Mouse (Mus musculus) yolk sac, embryonic 10.5 days (tissue): ENCODE data around the gene Polr1e.
A peak's percentile ranks its signal among the peaks of the same experiment; 100 is the strongest.
"Not testable (repeated sequence)": the region's sequence is repeated elsewhere in the genome, so short reads cannot be mapped to it uniquely, and the experiment has no call there.

ENCODE experiments used
- DNase-seq: peaks from one replicate; pipeline ENCODE4 v3.0.0-alpha.2; 2017; ENCODE audit warnings: low spot score

The Polr1e gene

DNA sequence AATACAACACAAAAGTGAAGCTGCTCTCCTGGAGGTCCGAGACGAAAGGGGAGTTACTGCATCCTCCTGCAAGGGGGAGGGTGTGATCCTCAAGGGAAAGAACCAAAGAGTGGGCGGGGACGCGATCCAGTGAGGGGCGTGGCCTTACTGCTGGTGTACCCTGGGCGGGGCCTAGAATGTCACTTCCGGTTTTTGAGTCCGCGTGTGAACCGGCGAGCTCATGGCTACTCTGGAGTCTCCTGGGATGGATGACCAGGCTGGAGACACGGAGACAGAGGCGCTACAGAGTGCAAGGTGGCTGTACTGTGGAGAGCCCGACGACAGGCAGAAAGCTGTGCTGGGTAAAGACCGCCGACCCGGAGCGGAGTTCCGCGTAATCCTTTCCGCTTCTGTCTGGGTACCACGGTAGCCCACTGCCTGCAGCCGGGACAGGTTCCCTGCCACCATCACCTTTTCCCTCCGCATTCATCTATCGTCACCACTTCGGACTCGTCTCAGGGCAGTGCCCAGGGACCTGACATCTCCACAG is at the start of gene Polr1e:
Gene Polr1e (plus strand): TSS at position 132 of the 529 bp plus-strand sequence.
- DNase-seq = peak; percentile 91

DNA sequence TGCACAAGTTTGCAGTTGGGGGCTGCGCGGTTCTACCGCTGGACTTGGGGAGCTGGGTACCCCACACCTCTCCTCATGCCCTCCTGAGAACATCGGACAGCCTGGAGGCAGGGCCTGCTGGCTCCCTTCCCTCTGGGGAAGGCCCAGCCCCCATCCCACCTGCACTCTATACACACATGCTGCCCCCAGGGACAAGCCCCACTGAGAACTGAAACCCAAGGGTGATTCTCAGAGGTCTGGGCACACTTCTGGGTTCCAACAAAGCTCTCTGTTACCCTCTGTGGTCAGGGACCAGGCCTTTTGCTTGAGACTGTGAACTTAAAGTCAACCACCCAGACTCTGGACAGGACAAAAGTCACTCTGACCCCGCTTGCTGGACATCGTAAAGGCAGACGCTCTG is 48.3 kb upstream of the Polr1e start:
- DNase-seq = no peak

DNA sequence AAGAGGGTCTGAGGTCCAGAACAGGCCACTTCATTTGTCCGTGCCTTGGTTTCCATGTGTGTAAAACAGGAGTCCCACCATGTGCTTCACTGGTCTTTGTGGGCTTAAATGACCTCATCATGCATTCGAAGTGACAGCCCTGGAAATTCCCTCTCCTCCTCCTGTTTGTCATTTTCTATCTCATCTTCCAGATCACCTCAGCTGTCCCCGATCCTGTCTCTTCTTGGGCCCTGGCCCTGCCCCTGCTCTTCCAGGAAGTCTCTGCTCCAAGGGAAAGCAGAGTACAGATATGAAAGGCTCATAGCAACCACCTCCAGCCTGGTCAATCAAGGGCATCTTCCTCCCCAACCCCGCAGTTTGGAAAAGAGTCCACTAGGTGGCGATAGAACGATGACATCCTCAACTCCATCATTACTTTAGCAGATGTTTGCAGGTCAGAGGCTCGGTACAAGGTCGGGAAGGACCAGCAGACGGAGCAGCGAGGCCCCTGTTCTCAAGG is 47.7 kb upstream of the Polr1e start:
- DNase-seq = peak; percentile 56

DNA sequence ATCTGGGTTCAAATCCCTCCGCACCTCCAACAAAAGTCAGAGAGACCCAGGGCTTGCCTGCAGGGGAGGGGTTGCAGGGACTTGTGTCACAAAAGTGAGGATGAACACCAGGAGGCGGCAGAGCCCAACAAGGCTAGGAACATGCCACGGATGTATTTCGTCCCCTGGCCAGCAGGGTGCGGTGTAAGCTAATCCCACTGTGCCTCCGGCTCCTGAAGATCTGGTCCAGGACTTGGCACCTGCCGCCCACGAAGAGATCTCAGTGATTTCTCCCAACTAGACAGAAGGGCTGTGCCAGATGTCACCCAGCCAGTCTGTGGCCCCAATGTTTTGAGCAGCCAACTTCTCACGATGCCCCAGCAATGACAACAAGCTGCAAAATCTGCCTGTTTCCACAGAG is 44.9 kb upstream of the Polr1e start:
- peak; percentile 72 for DNase-seq

DNA sequence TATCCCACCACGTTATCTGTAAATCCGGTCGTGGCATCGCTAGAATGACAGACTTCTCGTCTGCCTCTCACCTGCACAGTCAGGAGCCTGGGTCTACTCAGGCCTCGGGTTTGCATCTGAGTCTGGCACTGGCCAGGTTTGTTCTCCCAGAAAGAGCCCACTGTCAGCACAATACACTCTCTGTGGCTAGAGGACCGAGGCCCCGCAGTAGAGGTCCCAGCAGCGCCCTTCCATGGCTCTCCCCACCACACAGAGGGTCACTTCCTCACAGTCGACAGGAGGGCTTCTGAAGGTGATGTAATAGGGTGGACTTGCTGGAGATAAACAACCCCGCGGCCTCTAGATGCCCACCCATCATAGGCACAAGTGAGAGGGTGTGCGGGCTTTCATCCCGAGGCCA is 44.5 kb upstream of the Polr1e start:
- no peak for DNase-seq

DNA sequence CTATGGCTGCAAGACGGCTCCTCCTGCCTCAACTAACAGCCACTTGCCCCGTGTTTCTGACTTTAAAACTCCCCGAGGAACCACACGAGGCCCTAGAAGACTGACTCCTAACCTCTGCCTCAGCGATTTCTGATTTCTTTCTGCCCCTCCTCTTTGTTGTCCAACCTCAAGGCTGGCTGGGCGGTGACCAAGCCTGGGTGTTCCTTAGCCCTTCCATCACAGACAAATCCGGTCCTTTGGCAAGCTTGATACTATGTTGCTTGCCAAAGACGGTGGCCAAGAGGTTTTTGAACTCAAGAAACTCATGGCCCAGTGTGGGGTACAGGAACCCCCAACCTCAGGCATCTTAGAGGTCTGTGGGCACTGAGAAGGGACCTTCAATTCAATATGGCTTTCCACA is 44.1 kb upstream of the Polr1e start:
- no peak for DNase-seq

DNA sequence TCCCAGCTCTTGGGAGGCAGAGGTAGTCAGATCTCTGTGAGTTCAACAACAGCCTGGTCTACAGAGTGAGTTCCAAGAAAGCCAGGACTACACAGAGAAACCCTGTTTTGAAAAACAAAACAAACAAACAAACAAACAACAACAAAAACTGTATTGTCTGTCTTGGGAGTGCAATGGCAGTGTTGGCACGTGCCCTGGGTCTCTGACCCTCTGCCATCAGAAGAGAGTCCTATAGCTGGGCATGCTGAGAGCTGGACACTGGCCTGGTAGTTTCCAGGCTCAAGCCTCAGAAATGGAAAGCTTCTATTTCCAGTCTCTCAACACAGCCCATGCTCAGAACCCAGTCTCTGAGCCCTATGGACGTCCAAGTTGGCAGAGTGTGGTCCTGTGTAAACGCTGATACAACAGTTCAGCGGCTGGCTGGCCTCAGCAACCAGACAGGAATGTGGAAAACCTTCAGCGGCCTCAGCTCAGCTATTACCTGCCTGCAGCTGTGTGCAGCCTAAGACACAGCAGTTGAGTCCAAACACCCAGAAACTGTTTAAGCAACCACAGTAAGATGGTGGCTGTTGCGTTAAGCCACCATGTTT is 42.3 kb upstream of the Polr1e start:
- DNase-seq = no peak

DNA sequence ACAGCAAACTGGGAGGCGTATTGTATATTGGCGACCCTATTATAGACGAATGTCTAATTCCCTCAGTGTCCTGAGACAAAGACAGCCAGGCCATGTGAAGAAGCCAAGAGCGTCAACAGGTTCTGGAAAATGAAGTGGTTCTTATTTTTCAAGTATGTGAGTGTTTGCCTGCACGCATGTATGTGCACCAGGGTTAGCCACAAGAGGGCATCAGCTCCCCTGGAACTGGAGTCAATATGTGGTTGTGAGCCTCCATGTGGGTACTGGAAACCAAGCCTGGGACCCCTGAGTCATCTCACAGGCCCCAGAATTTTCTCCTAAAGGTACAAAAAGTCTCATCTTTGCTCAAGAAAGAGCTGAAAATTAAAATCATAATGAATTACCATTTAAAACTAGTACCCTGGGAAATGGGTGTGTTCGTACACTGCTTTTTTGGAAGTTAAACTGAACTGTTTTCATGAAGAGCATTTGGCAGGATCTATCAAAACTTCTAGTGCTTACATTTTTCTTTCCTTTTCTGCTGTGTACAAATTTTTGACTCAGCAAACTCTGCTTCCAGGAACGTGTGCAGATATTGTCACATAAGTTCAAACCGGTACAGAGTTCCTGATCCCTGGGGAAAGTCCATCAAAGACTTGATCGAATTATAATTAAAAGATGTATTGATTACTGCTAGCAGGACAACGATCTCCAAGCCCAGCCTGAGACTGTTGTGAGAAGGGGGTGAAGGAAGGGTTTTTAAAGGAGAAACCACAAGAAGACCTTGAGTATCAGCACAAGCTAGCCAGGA is 41.3 kb upstream of the Polr1e start:
- no peak for DNase-seq

DNA sequence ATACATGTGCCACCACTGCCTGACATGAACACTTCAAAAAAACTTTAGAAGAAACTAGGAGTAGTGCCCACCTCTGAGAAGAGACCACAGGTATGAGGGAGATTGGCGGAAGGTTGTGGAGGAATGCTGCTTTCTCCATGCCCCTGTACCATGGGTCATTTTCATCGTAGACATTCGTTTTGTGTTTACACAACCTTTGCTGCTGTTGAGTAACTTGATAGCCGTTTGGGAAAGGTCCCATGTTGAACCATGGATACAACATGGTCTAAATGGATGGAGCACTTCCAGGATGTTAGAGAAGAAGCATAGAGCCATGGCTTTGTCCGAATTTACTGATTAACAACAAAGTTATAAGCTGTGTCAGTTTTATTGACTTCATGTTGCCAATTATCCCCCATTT is 40.2 kb upstream of the Polr1e start:
- DNase-seq = no peak

DNA sequence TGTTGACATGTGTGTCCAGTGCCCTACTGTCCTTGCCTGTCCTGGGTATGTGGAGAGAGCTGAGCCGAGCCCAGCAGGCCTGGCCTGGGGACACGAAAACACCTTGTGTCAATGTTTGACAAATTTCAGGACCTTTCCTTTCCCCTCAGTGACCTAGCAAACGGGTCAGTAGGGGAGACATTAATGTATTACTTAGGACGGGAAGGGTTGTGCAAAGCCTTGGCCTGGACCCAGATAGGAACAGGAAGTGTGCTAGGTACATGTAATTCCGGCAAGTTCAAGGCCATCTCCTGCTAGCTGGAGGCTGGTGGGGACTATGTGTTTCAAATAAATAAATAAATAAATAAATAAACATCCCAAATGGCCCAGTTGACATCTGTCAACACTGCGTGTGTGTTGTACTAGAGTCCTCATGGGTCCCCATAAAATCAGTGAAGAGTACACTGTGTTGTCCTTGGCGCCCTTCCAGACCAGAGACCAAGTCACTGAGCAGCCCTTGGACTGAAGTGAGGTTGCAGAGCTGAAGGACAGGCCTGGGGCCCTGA is 38.5 kb upstream of the Polr1e start:
- DNase-seq = peak; percentile 62

DNA sequence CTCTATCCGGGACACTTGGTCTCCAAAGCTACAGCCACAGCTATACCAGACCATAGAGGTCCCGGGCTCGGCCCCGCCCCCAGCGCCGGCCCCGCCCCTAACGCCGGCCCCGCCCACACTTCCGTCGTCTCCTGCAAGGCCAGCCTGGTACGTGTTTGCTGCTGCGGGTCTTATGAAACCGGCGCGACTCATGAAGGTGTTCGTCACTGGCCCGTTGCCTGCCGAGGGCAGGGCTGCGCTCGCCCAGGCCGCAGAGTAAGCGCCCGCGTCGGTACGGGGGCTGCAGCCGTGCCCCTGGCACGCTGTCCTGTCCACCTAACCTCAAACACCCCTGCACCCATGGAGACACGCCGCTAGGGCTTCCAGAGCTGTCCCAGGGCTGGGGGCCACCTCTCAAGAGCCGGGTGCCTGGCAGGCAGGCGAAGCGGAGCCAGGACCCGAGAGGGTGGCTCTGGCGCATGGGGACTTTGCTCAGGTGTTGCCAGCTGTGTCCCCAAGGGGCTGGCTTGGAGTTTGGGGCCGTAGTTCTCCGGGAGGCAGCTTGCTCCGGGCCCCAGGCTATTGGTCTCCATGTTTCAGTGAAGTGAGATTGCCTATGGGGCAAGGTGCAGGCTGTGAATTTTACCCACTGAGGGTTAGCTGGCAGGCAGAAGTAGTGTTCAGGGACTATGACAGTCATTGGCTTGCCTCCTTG is 37.0 kb upstream of the Polr1e start, which contains the start of gene Grhpr:
Gene Grhpr (plus strand): TSS at position 116 of the 694 bp plus-strand sequence.
- peak; percentile 97 for DNase-seq

DNA sequence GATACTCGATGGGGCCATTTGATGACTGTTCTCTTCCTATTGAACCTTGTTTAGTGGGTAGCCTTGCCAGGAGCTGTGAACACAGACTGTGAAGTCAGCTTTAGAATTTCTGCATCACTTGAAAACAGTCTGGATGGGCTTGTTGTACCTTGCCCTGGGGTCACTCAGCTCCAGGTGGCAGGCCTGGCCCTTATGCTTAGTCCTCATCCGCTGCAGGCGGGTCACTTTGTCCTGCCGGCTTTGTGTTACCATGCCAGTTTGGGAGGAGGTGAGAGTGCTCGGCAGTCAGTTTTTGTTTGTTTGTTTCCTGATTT is 36.5 kb upstream of the Polr1e start:
- DNase-seq = peak; percentile 46

DNA sequence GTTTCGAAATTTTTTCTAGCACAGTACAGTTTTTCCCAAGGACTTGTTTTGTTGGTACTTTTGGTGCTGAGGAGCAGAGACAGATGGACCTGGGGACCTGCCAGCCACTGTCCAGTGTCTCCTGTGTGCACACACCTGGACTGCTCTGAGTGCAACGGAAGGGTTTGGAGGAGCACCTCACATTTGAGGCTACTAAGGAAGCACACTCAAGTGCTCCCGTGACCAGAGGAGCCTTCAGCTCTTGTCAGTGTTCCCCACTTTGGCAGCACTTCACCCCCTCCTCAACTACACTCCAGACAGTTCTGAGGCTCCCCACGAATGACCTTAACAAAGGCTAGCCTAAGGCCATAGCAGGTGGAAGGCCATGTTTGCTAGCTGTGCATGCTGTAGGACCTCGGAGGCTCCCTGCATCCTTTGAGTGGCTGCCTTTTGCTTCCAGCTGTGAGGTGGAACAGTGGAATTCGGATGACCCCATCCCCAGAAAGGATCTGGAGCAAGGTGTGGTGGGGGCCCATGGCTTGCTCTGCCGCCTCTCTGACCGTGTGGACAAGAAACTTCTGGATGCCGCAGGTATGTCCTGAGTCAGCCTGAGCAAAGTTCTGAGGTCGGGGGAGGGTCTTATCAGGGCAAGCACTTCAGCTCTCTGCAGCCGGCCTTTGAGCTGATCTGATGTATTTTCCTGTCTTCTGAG is 35.8 kb upstream of the Polr1e start:
- peak; percentile 80 for DNase-seq

DNA sequence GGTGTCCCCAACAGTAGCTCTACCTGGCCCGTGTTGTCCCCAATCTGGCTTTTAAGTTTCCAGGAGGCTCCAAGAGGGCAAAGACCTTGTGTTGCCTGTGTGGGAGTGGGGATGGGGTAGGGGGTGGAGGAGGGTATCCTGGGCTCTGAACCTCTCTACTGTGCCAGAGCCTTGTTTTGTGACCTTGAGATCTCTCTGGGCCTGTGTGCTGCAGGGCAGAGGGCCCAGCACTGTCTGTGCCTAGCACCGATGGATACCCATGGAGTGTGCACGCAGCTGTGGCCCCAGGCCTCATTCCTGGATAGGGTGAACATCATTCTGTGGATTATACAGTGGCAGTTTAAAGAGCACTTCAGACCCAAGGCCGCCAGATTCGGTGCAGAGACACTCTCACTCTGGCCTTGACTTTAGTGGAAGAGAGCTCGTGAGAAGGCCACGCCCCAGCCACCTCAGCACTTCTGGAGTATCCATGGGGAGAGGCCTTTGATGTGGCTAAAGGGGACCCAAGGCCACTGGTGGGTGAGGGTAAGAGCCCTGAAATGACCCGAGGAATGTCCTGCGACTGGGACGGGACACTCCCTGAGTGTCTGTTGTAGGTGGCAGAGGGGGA is 35.1 kb upstream of the Polr1e start:
- DNase-seq = peak; percentile 50

DNA sequence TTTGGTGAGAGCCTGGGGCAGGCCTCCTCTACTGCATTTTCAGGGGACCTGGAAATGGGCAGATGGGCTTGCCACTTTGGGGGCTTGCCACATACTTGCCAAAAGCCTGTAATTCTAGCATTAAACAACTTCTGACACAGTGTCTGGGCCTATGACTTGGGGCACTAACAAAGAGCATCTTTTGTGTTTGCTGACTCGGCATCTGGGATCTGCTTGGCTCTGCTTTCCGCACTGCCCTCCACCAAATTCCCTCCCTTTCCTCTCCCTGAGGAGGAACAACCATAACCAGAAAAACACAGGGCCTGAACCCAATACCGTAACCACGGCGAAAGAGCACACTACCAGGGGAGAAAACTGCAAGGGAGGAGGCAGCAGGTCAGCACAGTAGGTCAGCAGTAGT is 27.8 kb upstream of the Polr1e start:
- DNase-seq = no peak

DNA sequence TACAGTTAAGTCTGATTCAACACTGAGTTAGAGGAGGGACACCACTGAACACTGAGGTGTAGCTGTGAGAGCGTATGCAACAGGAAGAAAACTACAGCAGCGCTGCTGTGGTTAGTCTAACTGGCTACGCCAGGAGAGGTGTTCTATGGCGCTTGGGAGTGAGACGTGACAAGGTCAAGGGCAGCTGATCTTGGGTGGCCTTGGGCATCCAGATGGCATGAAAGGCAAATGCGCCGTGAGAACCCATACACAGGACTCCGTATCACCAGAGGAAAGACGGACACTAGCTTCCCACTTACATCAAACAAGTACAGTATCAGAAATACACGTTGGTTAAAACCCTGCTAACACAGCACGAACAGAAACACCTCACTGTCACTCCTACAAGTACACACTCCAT is 26.1 kb upstream of the Polr1e start:
- not testable (repeated sequence) for DNase-seq

DNA sequence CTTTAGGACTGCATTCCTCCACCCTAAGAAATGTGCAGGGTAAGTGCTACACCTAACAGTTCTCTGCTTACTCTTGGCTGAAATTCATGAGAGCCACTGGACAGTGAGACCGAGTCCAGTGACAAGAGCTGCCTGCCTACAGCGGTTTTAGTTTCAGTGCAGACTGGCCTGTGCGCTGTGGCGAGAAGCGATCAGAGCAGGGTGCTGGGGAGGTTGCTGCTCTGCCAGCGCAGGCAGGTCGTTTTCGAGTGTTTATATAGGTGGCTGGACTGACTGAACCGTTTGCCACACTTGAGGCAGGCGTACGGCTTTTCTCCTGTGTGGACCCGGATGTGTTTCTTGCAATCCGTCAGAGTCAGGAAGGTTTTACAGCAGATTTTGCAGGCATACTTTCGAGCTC is 25.2 kb upstream of the Polr1e start:
- not testable (repeated sequence) for DNase-seq

DNA sequence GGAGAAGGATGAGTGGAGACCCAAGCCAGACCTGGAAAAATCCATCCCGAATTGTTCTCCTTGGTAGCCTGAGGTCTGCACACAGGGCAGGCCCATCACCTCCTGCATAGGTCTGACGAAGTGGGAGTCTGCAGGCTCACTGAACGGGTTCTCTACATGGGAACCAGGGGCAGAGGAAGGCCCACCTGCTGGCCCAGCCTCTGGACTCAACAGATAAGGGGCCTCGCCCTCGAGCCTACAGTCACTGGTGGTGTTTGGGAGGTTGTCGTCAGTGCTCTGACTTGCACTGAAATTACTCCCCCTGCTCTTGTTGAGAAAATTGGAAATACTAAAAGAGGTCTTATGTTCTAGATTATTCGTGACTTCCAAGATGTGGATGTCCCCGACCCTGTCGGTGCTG is 24.5 kb upstream of the Polr1e start:
- no peak for DNase-seq

DNA sequence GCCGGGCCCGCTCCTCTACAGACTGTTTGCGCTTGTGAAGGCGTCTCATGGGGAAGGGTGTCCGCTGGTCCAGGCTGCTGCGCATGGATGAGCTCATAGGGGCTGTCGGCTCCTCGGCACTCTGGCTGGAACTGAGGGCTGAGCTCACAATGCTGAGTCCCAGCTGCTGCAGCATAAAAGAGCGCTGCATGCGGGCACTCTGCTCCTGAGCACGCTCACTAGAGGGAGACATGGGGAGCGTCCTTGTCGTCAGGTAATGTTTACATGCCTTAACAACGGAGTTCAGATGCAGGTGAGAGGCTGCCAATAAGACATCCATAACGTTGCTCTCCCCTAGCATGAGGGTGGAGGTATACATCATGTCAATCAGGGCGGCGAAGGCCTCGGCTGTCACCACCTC is 23.6 kb upstream of the Polr1e start:
- no peak for DNase-seq

DNA sequence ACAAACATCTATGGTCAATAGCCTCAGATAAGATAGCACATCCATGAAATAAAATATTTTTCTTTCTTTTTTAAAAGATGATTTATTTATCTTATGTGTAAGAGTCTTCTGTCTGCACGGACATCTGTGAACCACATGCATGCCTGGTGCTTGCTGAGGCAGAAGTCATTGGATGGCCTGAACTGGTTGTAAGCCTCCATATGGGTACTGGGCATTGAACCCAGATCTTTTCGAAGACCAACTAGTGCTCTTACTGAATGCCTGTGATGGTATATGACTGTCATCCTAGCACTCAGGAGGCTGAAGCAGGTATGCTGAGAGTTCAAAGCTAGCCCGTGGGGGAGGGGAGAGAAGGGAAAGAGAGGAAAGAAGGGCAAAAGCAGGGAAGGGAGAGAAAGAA is 20.3 kb upstream of the Polr1e start:
- DNase-seq = no peak

DNA sequence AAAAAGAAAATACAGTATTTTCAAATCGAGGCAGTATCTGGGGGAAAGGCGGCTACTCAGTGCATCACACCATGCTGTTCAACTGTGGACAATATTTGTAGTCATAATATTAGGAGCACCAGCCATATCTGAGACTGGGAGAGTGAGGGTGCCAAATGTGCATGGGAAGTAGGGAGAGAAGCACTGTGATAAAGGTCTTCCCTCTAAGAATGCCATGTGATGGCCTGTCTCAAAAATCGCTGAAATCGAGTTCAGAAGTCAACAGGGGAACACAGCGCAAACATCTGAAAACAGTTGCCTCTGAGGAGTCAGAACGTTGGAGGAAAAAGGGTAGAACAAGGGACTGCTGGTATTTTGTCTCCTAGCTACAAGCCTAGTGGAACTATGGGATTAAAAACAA is 18.4 kb upstream of the Polr1e start:
- DNase-seq = no peak

DNA sequence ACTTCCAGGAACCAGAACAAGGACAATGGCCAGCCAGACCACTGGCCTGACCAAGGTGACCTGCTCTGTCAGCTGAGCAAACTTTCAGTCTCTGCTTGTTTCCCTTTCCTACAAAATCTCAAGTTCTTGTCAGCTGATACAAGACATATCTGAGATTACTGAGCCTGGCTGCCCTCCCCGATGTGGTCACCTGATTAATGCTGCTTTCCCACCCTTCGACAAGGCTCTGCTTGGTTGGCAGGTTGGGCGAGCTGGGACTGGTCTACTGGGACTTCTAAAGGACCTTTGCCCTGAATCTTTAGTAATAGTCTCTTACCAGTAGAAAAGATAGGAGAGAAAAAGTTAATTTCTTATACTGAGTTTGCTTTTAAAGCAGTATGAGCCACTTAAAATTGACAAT is 12.9 kb upstream of the Polr1e start:
- peak; percentile 76 for DNase-seq
